Mouse (Mus musculus): ENCODE results near the gene Zfp688.
"Not testable (repeated sequence)": the region's sequence is repeated elsewhere in the genome, so short reads cannot be mapped to it uniquely, and the experiment has no call there.

The Zfp688 gene

DNA sequence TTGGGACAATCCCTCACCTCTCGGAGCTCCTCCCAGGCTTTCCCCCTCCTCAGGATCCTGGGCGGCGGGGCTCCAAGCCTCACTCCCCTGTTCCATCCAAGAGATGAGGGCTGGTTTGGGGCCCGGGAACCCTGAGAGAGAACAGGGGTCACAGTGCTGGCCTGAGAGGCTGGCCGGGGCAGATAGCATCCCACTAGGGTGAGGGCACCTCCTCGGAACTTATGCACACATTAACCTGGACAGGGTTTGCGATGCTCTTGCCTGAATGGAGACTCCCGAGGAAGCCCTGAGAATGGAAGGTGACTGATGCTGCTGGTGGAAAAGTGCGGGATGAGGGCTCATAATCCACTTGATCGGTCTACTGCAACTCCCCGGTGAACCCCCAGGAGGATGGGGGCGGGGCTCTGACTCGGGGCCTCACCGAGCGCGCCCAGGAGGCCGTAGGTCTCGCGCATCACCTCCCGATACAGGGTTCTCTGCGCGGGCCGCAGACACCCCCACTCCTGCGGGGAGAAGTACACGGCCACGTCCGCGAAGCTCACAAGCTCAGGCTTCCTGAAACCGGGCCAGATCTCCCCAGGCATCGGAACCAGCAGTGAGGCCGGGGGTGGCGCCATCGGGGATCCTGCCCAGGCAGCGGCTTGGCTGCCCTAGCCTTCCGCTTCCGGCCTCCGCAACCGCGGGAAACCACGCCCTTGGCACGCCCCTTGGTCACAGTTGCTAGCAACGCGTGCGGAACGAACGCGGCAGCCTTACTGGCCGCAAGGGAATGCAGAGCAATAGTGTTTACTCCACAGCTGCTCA is at the start of gene Zfp688:
TSS of gene Zfp688 (minus strand) at position 681 of the 804 bp plus-strand sequence.
- DNase-seq, result peak; percentile 99

DNA sequence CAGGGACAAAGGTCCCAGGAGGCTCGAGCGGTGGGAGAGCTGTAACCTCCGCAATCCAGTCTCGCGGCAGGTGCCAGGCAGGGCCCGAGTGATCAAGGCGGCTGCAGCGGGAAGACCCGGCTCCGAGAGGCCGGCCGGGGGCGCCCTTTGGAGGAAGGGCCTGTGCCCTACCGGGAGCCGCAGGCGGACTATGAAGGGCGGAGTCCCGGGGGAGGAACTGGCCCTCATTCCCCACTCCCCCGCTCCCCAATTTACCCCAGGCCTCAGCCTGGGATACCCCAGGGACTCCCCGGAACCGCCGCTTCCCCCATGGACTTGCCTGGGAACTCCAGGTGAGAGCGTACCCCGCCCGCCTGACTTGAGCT is 49.8 kb upstream of the Zfp688 start:
- DNase-seq, result peak; percentile 48 to 50

DNA sequence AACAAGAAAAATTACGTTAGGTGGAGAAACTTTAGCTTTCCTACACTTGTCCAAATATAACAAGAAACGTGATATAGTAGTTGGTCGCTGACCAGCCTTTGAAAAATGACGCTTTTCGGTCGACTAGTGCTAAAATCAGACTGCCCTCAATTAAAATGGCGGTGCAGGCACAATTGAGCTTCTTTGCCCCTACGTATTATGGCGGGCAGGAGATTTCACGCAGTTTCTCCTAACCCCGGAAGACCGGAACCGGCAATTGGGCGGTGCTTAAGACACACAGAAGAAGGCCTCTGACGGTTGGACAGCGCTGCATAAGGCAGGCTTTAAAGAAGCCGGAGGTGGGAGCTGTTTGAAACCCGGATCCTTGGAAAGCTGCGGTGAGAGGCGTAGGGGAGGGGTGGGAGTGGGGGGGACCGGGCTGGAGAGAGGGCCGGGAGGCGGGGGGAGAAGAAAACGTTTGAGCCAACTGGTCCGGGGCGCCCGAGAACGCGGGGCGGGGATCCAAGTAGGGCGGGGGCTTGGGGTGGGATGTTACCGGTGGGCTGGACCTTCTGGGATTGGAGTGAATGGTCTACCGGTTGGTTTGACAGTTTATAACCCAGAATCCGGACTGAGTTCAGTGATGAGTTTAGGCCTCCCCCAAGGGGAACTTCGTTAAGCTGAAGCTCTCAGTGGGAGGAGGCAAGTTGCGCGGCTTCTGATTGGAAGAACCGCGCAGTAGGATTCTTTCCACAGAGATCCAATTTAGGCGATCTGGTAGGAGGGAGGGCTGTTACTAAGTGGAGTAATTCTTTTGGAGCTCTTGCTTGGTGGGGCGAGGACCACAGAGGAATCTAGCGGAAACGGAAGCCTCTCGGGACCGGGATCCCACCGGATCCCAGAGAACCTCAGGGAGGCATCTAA is 49.1 kb upstream of the Zfp688 start:
- peak; percentile 85 to 87 for DNase-seq

DNA sequence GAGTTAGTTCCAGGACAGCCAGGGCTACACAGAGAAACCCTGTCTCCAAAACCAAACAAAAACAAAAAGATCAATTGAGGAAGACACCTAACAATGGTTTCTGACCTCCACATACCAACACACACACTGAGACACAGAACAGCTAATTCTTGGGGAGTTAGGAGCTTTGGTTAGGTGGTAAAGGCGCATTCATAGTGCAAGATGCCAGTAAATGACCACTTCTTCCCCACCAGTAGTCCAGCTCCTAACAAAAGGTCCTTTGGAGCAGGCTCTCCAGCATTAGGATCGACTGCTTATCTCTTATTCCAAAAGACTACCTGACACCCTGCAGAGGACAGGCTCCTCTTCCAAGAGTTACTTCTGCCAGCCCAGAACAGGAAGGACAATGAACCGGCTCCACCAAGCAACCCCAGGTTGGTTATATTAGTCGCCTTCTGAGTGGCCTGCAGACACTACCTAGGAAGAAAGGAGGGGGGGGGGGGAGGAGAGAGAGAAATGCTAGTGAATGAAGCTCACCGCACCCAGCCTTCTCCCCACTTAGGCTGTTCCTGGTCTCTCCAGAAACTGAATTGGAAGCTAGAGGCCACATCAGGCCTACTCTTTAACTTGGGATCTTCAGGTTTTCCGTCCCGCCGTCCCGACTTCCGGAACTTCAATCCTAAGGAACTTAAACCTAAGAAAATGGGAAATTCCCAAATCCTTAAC is 48.3 kb upstream of the Zfp688 start:
- DNase-seq, result peak in 1 of 2 experiments; percentile 13

DNA sequence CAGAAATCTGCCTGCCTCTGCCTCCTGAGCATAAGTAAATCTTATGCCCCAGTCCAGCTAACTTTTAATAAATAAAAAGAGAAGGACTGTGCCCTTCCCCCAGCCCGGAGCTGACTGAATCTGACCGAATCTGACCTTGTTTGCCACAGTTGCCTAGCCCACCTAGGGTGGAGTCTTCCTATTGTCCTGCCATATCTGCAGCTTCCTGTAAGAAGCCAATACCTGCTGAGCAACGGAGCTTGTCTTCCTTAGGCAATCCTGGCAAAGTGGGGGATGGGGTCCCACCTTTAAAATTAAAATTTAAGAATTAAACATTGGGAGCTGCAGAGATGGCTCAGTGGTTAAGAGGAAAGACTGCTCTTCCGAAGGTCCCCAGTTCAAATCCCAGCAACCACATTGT is 44.7 kb upstream of the Zfp688 start:
- no peak for DNase-seq

DNA sequence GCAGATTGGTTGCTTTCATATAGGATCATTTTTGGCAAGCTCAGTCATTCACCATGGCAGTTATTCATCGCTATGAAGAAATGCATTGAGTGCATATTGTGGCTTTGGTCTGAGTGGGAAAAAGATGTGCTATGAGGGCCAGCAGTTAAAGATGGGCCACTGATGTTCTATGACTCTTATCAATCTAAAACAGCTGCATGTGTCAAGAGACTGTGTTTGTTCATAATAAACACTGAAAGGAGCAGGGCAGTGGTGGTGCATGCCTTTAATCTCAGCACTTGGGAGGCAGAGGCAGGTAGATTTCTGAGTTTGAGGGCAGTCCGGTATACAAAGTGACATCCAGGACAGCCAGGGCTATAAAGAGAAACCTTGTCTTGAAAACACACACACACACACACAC is 43.8 kb upstream of the Zfp688 start:
- DNase-seq, result not testable (repeated sequence)

DNA sequence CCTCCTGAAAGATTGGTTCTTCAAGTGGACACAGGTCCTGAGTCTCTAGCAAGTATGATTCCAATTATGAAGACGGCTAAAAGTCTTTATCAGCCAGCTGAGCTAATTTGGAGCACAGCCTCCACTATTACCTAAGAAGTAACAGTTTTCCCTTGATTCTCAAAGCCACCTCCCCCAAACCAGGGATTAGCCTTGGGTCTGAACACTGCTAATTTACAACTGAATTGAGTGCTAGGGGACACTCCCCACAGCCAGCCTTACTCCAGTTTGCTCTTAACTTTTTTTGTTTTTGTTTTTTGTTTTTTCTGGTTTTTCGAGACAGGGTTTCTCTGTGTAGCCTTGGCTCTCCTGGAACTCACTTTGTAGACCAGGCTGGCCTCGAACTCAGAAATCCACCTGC is 43.3 kb upstream of the Zfp688 start:
- DNase-seq, result no peak

DNA sequence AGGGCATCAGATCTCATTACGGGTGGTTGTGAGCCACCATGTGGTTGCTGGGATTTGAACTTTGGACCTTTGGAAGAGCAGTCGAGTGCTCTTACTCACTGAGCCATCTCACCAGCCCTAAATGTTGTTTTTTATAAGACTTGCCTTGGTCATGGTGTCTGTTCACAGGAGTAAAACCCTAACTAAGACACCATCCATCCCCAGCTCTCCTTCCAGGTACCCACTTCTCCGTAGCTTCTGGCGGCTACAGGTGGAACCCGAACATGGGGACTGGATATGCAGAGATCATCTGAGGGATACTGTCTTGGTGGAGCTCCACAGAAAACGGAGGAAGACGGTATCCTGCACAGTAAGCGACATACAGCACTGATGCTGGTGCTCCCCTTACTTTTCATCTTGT is 37.4 kb upstream of the Zfp688 start, which contains the start of gene Prr14:
TSS of gene Prr14 (plus strand) at position 301 of the 400 bp plus-strand sequence.
- not testable (repeated sequence) for DNase-seq

DNA sequence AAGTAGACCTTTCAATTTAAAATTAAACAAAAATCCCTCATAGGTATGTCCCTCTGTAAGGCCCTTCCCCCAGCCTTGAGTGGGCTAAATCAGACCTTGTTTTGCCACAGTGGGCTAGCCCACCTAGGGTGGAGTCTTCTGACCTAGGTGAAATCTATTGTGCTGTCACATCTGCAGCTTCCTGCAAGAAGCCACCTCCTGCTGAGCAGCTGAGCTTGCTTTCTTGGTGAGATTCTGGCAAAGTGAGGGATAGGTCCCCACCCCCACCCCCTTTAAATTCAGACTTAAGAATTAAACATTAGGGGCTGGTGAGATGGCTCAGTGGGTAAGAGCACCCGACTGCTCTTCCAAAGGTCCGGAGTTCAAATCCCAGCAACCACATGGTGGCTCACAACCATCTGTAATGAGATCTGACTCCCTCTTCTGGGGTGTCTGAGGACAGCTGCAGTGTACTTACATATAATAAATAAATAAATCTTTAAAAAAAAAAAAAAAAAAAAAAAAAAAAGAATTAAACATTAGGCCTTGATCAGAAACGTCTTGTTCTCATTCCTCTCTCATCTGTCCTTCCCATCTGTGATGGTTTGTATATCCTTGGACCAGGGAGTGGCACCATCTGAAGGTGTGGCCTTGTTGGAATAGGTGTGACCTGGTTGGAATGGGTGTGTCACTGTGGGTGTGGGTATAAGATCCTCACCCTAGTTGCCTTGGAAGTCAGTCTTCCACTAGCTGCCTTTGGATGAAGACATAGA is 36.7 kb upstream of the Zfp688 start:
- not testable (repeated sequence) for DNase-seq

DNA sequence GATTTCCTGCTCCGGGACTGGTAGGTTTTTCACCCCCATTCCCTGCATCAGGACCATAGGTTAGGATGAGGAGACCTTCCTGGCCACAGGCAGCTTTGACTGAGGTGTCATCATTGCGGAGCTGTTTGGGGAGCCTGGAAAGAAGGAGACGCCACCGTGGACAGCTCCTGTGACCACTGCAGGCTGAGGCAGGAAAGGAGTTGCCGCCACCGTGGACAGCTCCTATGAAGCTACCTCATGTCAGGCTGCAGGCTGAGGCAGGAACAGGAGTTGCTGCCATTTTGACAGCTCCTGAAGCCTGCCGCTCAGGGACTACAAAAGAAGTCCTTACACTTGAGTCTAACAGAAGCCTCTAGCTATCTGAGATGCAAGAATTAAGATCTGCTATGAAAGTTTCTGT is 33.0 kb upstream of the Zfp688 start:
- no peak for DNase-seq

DNA sequence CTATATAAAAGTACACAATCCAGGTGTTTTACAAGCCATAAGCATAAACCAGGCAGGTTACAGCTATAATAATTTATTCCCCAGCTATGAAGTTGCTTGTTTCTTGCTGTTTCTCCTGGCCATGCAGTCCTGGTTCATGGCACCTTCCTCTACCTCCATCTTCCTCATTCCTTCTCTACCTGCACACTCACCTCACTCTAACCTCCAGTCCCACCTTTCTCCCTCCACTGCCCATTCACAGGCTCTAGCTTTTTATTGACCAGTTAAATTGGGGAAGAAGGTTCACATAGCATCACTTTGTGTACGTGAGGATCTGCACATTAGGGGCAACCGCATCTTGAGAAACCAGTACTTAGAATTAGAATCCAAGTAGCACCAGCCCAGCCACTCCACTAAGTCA is 31.2 kb upstream of the Zfp688 start:
- no peak for DNase-seq

DNA sequence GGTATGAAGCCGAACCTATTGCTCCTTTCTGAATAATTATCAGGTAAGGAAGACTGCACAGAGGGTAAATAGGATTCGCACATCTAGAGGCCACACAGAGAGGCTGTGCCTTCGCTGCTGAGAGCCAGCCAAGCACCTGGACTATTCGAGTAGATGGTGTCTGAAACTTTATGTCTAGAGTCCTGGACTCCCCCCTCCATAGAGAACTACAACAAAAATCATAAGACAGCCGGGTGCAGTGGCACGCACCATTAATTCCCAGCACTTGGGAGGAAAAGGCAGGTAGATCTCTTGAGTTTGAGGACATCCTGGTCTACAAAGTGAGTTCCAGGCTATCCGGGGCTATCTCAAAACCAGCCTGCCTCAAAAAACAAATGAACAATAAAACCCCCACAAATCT is 28.1 kb upstream of the Zfp688 start:
- no peak for DNase-seq

DNA sequence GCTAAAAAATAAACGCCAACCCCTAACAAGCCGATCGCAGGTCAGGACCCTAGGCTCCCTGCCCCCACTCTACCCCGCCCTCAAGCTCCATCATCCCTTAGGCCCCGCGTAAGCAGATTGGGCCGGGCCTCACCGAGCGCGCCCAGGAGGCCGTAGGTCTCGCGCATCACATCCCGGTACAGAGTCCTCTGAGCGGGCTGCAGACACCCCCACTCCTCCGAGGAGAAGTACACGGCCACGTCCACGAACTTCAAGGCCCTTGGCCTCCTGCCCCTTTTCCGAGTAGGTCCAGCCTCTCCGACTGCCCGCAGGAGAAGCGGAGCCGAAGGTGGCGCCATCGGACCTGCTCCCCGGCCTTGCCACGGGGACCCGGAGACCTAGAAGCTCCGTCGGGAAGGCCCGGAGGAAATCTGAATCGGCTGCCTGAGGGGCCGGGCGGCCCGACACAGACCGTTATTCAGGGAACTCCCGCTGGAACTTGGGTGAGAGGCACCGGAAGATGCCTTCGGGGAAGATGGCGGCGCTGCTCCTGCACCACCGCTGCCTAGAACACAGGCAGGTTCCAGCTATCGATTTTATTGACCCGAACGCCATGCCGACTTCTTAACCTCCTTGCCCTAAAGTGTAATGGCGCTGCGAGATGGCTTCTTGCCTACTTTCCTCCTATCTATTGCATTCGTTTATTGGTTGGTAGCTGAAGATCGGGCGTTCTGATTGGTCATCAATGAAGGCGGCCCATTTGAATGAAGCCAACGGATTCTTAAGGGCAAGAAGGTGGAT is 26.8 kb upstream of the Zfp688 start, which contains the start of gene Zfp689:
TSS of gene Zfp689 (minus strand) at position 638 of the 780 bp plus-strand sequence.
- peak; percentile 91 to 94 for DNase-seq

DNA sequence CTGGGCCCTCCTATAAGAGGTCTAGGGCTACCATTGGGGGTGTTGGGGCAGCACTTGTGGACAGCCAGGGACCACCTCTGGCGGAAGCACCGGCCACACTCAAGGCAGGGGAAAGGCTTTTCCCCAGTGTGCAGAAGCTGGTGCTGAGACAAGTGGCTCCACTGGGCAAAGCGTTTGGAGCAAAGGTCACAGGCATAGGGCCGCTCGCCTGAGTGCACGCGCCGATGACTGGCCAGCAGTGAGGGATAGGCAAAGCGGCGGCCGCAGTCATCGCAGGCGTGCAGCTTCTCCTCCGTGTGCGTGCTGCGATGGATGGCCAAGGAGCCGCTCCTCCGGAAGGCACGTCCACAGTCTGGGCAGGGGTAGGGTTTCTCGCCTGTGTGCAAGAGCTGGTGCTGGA is 22.1 kb upstream of the Zfp688 start:
- DNase-seq, result no peak

DNA sequence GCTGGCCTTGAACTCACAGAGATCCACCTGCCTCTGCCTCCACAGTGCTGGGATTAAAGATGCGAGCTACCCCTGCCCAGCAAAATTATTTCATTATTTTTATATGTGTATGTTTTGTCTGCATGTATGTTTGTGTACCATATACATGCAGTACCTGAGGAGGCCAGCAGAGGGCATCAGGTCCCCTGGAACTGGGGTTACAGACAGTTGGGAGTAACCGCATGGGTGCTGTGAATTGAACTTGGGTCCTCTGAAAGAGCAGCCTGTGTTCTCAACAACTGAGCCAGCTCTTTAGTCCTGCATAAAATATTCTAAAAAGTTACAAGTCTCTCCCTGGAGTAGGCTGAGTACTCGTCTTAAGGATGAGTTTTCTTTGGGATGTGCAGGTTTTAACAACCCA is 15.9 kb upstream of the Zfp688 start:
- DNase-seq, result peak; percentile 67 to 70

DNA sequence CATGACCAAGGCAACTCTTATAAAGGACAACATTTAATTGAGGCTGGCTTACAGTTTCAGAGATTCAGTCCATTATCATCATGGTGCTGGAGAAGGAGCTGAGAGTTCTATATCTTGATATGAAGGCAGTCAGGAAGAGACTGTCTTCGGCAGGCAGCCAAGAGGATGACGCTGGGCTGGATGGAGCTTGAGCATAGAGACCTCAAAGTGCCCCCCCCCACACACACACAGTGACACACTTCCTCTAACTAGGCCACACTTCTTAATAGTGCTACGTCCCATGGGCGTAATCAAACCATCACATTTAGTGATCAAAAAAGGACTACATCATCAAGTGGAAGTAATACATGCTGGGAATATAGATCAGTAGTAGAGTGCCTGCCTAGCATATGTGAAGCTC is 13.3 kb upstream of the Zfp688 start:
- DNase-seq, result no peak

DNA sequence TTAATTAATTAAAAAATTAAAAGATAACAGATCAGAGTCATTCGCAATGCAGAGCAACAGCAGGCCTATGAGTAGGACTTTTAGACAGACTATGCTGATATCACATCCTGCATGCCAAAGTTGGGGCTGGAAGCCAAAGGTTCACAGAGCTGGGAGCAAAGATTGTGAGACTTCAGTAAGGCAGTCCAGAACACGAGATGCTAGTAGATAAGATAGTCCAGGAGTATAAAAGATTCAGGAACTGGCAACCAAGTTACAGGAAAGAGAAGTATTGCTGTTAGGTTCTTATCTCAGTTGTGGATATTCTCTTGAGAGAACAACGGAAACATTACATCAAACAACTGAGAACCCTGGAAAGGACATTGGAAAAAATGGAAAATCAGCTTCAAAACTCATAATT is 4.5 kb upstream of the Zfp688 start:
- no peak for DNase-seq

DNA sequence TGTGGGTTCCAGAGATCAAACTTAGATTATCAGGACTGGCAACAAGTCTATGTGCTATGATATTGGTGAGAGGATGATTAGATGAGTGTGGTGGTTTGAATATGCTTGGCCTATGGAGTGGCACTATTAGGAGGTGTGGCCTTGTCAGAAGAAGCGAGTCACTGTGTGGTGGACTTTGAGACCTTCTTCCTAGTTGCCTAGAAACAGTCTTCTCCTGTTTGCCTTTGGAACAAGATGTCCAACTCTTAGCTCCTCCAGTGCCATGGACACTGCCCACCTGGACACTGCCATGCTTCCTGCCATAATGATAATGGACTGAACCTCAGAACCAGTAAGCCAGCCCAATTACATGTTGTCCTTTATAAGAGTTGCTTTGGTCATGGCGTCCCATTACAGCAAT is 4.0 kb upstream of the Zfp688 start:
- DNase-seq, result no peak

DNA sequence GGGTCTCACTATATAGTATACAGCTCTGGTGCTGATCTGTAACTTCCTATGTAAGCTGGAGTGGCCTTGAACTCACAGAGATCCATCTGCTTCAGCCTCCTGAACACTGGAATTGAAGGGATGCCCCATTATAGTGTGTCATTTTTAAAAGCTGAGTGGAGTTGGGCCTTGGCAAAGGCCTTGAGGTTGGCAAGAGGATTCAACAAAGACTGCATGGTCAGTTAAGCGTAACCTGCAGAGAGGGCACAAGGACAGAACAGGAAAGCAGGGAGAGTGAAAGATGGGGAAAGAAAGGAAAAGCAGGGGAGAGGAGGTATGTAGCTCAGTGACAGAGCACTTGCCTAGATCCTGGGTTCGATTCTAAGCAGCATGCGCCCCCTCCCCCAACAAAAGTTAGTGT is 3.4 kb upstream of the Zfp688 start:
- no peak for DNase-seq

DNA sequence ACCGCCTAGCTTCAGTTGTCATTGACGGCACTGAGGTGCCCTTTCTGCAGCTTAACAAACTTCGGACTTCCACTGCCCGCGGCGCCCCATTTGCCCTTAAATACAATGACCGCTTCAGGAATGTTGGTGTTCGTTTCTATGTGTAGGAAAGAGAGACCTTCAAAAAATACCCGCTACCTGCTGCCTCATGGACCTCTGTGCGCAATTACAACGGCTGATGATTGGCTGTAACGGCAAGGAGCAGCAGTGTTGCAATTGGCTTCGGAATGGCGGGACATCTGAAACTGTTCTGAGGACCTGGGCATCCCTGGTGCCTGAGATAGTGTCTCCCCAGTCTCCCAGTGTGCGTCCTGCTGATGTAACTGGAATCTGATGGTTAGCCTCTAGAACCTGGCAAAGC is 379 bp upstream of the Zfp688 start:
- no peak for DNase-seq

DNA sequence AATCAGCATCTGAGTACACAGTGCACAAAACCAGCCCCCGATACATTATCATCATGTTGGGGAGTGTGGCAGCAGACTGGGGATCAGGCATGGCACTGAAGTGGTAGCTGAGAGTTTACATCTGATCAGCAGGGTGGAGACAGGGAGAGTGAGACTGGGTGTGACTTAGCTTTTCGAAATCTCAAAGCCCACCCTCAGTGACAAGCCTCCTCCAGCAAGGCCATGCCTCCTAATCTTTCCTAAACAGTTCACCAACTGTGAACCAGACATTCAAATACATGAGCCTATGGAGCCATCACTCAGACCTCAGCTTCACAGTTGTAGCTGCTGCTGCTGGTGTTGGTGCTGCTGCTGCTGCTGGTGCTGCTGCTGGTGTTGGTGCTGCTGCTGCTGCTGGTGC is 10.4 kb downstream of the Zfp688 start:
- DNase-seq, result no peak

Measured in B cell, adult 2 months (primary cell).